Mouse (Mus musculus): Measurements from ENCODE around the gene Gpat3. TPM values are rescaled to one million over a fixed set of nuclear protein-coding genes. Genes with fewer than 3 reads are reported as not detected.

The Gpat3 gene
- polyA plus RNA-seq, 1 experiment from 2014 or later = 2.3 TPM

DNA sequence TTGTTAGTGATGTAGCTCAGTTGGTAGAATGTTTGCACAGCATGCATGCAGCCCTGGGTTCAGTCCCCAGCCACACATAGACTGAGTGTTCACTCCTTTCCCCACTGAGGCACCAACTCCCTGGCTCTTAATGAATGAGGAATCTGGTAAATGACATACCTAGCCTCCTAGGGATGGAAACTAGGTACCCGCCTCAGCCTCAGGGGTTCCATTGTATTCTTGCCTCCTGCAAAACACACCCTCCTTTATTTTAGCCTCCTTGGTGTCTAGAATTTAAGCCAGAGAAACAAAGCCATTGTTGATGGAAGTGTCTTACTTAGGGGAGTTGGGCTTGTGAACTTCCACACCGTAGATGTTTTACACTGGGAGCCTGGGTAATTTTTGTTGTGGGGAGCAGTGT is 17.6 kb downstream of the Gpat3 start:
- Histone ChIP-seq H3K4me2 (no peak overlapping the region), H3K36me3 (no peaks in the 10 kb centered on the region), H3K9ac (no peak overlapping the region), H3K27me3 (no peaks in the 10 kb centered on the region), H3K4me1 (no peaks in the 10 kb centered on the region), H3K4me3 (no peak overlapping the region), H3K27ac (no peak overlapping the region), H3K9me3 (no peaks in the 10 kb centered on the region)
- WGBS = 83% methylated on average over 2 of the region's 2 CpGs
- no peak for ATAC-seq (ENCODE audit: borderline replicate concordance, extremely low read depth, low FRiP score, low TSS enrichment)

DNA sequence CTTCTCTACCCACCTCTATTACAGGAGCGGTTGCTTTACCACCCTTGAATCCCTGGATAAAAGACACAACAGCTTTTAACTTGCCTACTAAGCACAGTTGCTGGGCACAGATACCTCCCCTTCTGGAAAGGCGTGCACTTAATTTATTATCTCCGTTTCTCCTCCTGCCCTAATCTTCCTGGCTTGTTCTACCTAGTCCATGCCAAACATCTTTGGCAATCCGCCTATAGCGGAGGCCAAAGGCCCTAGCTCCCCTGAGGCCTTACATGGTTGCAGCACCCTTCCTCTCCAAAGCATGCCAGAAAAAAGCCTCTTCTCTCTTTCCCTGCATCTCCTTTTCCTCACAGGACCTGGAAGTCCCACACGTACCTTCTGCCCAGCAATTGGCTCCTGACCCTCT is 18.9 kb downstream of the Gpat3 start:
- H3K27ac ChIP-seq = no peak overlapping the region
- no peak overlapping the region for H3K9ac ChIP-seq
- no peaks in the 10 kb centered on the region for H3K4me1 ChIP-seq
- WGBS = 87% methylated on average over 6 of the region's 6 CpGs
- no peak overlapping the region for H3K4me3 ChIP-seq
- no peaks in the 10 kb centered on the region for H3K9me3 ChIP-seq
- H3K4me2 ChIP-seq = no peak overlapping the region
- ATAC-seq (ENCODE audit: borderline replicate concordance, extremely low read depth, low FRiP score, low TSS enrichment) = no peak
- no peaks in the 10 kb centered on the region for H3K36me3 ChIP-seq
- H3K27me3 ChIP-seq = no peaks in the 10 kb centered on the region

DNA sequence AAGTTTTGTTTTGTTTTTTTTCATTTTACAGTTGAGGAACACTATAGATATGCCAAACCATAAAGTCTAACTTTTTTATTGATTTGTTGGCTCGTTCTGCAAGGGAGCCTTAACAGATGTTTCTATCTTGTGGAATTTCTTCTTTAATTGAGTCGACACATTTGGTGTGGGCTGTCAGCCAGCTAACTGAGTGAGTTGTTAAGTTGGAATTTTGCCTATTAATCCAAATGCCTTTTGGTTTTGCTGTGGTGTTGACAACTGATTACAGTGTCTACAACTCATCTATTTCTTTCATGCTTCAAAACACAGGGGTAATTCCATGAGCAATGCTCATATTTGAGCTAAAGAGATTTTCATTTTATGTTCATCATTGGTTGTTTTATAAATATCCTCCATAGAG is 20.7 kb downstream of the Gpat3 start:
- no peaks in the 10 kb centered on the region for H3K36me3 ChIP-seq

DNA sequence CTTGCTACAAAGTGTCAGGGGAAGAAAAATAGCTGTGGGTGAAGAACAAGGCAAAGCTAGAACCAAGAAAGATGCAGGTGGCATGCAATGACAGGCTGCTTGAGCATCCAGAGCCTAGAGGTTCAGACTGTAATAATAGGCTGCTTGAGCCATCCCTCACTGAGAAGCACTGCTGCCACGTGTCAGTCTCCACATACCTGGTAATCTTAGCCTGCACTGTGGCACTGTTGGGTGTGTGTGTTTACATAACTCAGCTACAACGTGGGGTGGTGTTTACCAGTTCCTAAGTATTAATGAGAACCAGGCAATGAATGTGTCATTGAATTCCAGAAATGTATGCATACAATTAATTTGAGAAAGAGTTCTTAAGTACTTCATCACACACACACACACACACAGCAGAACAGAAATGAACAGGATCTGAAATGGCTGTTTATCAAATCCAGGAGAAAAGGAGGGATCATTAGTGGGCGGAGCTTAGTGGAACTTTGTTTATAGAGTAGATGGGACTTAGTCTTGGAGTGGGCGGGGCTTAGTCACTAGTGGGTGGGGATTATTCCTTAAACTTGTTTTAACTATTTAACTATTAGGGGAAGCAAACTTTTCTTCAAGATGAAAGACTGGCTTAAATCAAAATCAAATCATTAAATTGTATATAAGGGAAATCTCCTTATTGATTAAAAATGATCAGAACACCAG is 23.8 kb downstream of the Gpat3 start:
- 50% methylated on average over 4 of the region's 4 CpGs for WGBS

More for the DNA sequence above, 20.7 kb downstream of the Gpat3 start:
- no peak for ATAC-seq (ENCODE audit: borderline replicate concordance, extremely low read depth, low FRiP score, low TSS enrichment)
- Histone ChIP-seq H3K4me3 (no peak overlapping the region), H3K9me3 (no peaks in the 10 kb centered on the region), H3K27me3 (no peaks in the 10 kb centered on the region), H3K9ac (no peak overlapping the region), H3K4me1 (no peaks in the 10 kb centered on the region), H3K4me2 (no peak overlapping the region), H3K27ac (no peak overlapping the region)
- WGBS = 58% methylated on average over 2 of the region's 2 CpGs

DNA sequence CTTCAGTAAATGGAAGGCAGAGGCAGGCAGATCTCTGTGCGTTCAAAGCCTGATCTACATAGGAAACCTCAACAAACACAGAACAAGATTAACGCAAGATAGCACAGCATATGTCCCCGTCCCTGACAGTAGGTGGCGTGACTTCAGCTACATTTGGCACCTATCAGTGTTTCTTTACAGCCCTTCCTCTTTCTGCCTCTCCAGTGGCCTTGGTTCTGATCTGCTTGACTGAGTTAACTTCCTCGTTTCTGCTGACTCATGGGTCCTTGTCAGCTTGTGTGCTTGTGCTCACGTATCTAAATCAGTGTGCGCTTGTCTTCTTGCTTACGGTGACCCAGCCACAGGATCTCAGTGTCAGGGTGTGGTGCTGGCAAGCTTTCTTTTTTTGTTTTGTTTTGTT is 26.5 kb downstream of the Gpat3 start:
- no peak overlapping the region for H3K4me3 ChIP-seq
- no peaks in the 10 kb centered on the region for H3K4me1 ChIP-seq
- H3K9ac ChIP-seq = no peak overlapping the region
- ATAC-seq (ENCODE audit: borderline replicate concordance, extremely low read depth, low FRiP score, low TSS enrichment) = no peak
- H3K9me3 ChIP-seq = no peaks in the 10 kb centered on the region
- no peaks in the 10 kb centered on the region for H3K27me3 ChIP-seq
- WGBS = 86% methylated on average over 8 of the region's 8 CpGs
- no peak overlapping the region for H3K4me2 ChIP-seq
- H3K36me3 ChIP-seq = no peaks in the 10 kb centered on the region
- H3K27ac ChIP-seq = no peak overlapping the region

More for the DNA sequence above, 23.8 kb downstream of the Gpat3 start:
- no peaks in the 10 kb centered on the region for H3K27me3 ChIP-seq
- H3K4me2 ChIP-seq = no peak overlapping the region
- no peaks in the 10 kb centered on the region for H3K9me3 ChIP-seq
- no peaks in the 10 kb centered on the region for H3K36me3 ChIP-seq
- H3K4me3 ChIP-seq = no peak overlapping the region
- no peak overlapping the region for H3K9ac ChIP-seq
- no peak overlapping the region for H3K27ac ChIP-seq
- no peak for ATAC-seq (ENCODE audit: borderline replicate concordance, extremely low read depth, low FRiP score, low TSS enrichment)
- no peaks in the 10 kb centered on the region for H3K4me1 ChIP-seq

DNA sequence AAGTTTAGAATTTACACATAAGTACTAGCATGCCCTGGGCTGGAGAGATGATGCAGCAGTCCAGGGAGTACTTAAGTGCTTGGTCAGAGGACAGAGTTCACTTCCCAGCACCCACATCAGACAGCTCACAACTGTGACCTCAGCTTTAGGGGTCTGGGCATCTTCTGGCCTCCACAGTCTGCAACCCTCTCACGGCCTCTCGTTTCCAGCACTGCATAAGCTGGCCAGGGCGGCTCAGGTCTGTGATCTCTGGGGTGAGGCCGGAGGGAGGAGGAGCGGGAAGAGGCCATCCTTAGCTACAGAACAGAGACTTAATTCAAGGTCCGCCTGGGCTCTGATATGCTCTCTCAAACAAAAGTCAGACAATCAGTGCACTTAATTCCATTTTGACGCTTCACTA is 29.2 kb downstream of the Gpat3 start:
- Histone ChIP-seq H3K27me3 (no peaks in the 10 kb centered on the region), H3K4me1 (no peaks in the 10 kb centered on the region), H3K27ac (no peak overlapping the region), H3K9me3 (no peaks in the 10 kb centered on the region), H3K36me3 (no peaks in the 10 kb centered on the region), H3K9ac (no peak overlapping the region), H3K4me3 (no peak overlapping the region), H3K4me2 (no peak overlapping the region)
- ATAC-seq (ENCODE audit: borderline replicate concordance, extremely low read depth, low FRiP score, low TSS enrichment) = no peak
- 65% methylated on average over 7 of the region's 7 CpGs for WGBS

DNA sequence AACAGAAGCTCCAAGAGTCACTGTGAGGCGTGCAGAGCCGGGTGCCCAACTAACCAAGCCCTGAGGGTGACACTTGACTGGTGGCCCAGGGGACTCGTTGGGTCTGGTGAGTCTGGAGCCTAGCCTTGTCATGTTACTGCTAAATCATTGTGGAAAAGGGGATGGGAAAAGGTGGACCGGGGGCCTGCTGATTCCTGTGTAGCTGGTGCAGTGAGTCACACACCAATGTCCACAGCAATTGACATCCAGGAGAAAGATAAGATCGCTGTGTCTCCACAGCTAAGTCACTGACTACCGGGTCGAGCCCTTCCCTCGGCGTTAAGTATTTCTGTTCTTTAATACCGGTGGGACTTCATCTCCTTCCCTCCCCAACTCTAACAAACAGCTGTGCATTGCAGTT is 29.7 kb downstream of the Gpat3 start:
- Histone ChIP-seq H3K4me2 (no peak overlapping the region), H3K27ac (no peak overlapping the region), H3K36me3 (no peaks in the 10 kb centered on the region), H3K27me3 (no peaks in the 10 kb centered on the region), H3K9ac (no peak overlapping the region), H3K9me3 (no peaks in the 10 kb centered on the region), H3K4me3 (no peak overlapping the region), H3K4me1 (no peaks in the 10 kb centered on the region)
- ATAC-seq (ENCODE audit: borderline replicate concordance, extremely low read depth, low FRiP score, low TSS enrichment) = no peak
- WGBS = 72% methylated on average over 10 of the region's 10 CpGs

DNA sequence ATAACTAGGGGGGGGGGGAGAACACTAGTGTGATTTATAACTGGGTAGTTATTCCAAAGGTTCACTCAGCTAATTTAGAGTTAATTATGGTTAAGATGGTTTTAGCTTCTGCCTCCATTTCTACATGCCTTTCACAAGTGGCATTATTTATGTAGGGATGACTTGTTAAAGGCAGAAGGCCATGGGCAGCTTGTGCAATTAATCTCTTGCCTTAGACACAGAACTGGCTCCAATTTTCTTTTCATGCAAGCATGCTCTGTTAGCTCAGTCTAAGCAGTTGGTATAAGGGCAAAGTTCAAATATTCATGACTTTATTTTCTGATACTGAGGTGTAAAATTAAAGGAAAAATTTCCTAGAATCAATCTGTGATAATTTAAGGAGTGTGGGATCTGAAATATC is 31.5 kb downstream of the Gpat3 start:
- H3K4me3 ChIP-seq = no peak overlapping the region
- no peaks in the 10 kb centered on the region for H3K27me3 ChIP-seq
- no peaks in the 10 kb centered on the region for H3K36me3 ChIP-seq
- no peak overlapping the region for H3K4me2 ChIP-seq
- no peak overlapping the region for H3K9ac ChIP-seq
- H3K9me3 ChIP-seq = no peaks in the 10 kb centered on the region
- no peak for ATAC-seq (ENCODE audit: borderline replicate concordance, extremely low read depth, low FRiP score, low TSS enrichment)
- no peaks in the 10 kb centered on the region for H3K4me1 ChIP-seq
- no peak overlapping the region for H3K27ac ChIP-seq

DNA sequence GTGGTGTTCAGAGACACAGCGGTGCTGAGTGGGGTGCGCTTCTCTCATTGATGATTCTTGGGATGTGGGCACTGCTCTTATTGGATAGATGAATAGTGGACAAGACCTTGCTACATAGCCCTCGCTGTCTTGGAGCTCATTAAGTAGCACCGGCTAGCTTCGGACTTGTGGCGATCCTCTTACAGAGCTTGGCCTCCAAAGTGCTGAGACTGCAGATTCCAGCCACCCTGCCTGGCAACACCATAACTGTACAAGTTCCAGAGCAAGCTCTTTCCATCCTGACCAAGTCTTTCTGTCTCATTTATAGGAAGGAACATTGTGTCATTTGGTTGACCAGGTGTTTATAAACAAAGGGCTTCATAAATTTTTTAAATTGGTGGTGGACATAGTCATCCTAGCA is 39.7 kb downstream of the Gpat3 start:
- no peaks in the 10 kb centered on the region for H3K27me3 ChIP-seq
- no peak overlapping the region for H3K4me3 ChIP-seq
- H3K9ac ChIP-seq = no peak overlapping the region
- H3K27ac ChIP-seq = no peak overlapping the region
- no peaks in the 10 kb centered on the region for H3K36me3 ChIP-seq
- no peaks in the 10 kb centered on the region for H3K9me3 ChIP-seq
- 81% methylated on average over 6 of the region's 6 CpGs for WGBS
- ATAC-seq (ENCODE audit: borderline replicate concordance, extremely low read depth, low FRiP score, low TSS enrichment) = no peak
- no peaks in the 10 kb centered on the region for H3K4me1 ChIP-seq
- no peak overlapping the region for H3K4me2 ChIP-seq

DNA sequence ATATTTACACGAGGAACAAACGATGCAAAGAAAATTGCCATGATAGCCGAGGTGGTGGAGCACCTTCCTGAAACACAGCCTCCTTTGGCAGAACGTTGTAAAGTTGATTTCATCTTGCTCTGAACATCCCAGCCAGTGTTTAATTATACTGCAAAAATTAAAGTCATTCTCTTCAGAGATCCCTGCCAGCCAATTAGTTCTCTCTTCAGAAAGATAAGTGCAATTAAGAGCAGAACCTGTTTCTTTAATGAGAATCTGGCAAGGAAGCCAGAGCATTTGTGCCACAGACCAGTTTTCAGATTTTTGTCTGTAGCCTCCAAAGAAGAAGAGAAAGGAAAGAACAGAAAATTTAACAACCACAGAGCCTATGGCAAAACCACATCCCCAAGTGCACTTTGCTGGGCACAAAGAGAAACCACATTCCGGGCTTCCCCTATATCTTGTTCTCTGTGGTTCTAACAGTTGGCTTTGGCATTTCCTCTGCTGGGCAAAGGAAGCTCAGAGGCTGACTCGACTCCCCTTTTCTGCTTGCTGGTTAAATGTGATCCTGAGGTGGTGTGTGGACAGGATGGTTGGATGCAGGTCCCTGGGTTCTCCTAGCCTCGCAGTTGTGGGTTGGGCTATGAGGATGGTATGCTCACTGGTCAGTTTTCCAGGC is 40.9 kb downstream of the Gpat3 start:
- no peaks in the 10 kb centered on the region for H3K36me3 ChIP-seq
- no peak overlapping the region for H3K27ac ChIP-seq

DNA sequence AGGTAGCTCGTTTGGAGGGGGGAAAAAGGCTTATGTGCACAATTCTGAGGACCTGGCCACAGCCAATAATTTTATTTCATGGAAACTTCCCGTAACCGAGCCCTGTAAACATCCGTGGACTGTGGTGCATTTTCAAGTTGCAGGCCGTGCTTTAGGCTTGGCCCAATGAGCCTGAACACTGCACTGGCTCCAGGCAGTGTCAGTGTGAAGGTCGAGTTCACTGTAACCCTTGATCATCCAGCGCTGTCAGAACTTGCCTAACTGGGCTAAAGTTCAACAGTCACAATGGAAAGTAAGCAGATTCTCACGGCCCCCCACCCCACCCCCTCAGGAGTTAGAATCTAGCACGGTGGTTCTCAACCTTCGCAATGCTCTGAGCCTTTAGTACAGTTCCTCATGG is 50.7 kb downstream of the Gpat3 start:
- no peak overlapping the region for H3K9ac ChIP-seq
- no peak overlapping the region for H3K27ac ChIP-seq
- H3K4me1 ChIP-seq = no peaks in the 10 kb centered on the region
- H3K27me3 ChIP-seq = no peaks in the 10 kb centered on the region
- no peaks in the 10 kb centered on the region for H3K9me3 ChIP-seq
- WGBS = 72% methylated on average over 10 of the region's 10 CpGs
- no peak overlapping the region for H3K4me2 ChIP-seq
- no peaks in the 10 kb centered on the region for H3K36me3 ChIP-seq
- H3K4me3 ChIP-seq = no peak overlapping the region
- no peak for ATAC-seq (ENCODE audit: borderline replicate concordance, extremely low read depth, low FRiP score, low TSS enrichment)

More for the DNA sequence above, 40.9 kb downstream of the Gpat3 start:
- no peaks in the 10 kb centered on the region for H3K4me1 ChIP-seq
- no peak overlapping the region for H3K4me2 ChIP-seq
- no peak overlapping the region for H3K4me3 ChIP-seq
- H3K9me3 ChIP-seq = no peaks in the 10 kb centered on the region
- no peak for ATAC-seq (ENCODE audit: borderline replicate concordance, extremely low read depth, low FRiP score, low TSS enrichment)
- 70% methylated on average over 7 of the region's 7 CpGs for WGBS
- H3K9ac ChIP-seq = no peak overlapping the region
- no peaks in the 10 kb centered on the region for H3K27me3 ChIP-seq

DNA sequence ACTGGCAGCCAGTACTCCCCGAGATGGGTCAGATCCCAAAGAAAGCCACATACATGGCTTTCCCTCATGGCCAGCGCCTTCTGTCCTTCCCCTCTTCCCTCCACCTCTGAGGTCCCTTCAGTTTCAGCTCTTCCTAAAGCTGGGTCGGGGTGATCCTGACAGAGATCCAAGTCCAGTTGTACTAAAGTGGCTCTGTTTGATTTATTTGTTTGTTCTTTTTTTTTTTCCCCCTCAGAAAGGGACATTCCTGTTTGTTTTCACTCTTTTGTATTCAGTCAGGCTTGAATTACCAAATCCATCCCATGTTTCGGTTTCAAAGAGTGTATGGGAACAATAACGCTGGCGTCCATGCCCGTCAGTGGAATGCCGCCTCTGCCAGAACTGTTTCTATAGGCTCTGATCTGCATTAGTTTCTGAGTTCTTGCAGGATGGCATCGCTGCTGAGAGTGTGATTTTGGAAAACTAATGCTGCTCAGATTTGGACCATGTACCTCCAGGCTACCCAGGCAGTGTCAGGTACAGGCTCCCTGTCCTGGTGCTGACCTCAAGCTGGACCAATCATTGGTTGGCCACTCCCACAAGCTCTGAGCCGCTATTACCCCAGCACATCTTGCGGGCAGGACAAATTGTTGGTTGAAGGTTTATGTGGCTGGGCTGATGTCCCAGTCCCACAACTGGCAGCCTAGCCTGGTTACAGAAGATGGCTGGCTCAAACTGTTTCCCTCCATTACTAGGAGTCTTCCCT is 54.4 kb downstream of the Gpat3 start:
- no peak for ATAC-seq (ENCODE audit: borderline replicate concordance, extremely low read depth, low FRiP score, low TSS enrichment)
- no peaks in the 10 kb centered on the region for H3K4me1 ChIP-seq
- no peak overlapping the region for H3K9ac ChIP-seq
- H3K4me3 ChIP-seq = no peak overlapping the region
- no peak overlapping the region for H3K27ac ChIP-seq
- WGBS = 69% methylated on average over 11 of the region's 11 CpGs
- no peaks in the 10 kb centered on the region for H3K36me3 ChIP-seq
- H3K9me3 ChIP-seq = no peaks in the 10 kb centered on the region
- H3K4me2 ChIP-seq = no peak overlapping the region
- no peaks in the 10 kb centered on the region for H3K27me3 ChIP-seq

Data from lung, embryonic 15.5 days (tissue).